Mouse (Mus musculus) left cerebral cortex, adult 6 months (tissue): ENCODE data around the gene Rbpj. TPM values are rescaled to one million over a fixed set of nuclear protein-coding genes. Genes with fewer than 3 reads are reported as not detected.

ENCODE experiments used
- long read RNA-seq, 2 experiments: library from polyadenylated mRNA; unstranded; transcript quantifications; one replicate each; pipeline ENCODE4 v2.0.0; 2019 to 2020
- polyA plus RNA-seq: library from polyadenylated mRNA; unstranded; fragments of <200 nt; fragmentation: Nextera tagmentation; gene quantifications from 2 replicates; pipeline ENCODE4 v1.2.3, GENCODE M21; 2021

Gene Rbpj
- polyA plus RNA-seq: 6.7 and 9.7 TPM in 2 replicates
- long read RNA-seq, experiment 1, full-length matches to known transcripts: 14 of 31 reads
- long read RNA-seq, experiment 1, partial matches to known transcripts: 17 of 31 reads
- long read RNA-seq, experiment 1, other reads (novel, unspliced or antisense): 0 of 31 reads
- long read RNA-seq, experiment 2, full-length matches to known transcripts: 4 of 13 reads
- long read RNA-seq, experiment 2, partial matches to known transcripts: 3 of 13 reads
- long read RNA-seq, experiment 2, other reads (novel, unspliced or antisense): 6 of 13 reads

GRCm38 (mm10) chr5:53465883-53466282 is at the start of gene Rbpj:
Rbpj (plus strand) TSS chr5:53466152.

Other genes with a start within 250 kb of the Rbpj start
- gene Smim20, start 199.1 kb upstream of the Rbpj start, polyA plus RNA-seq: 108 and 110 TPM in 2 replicates
- gene Cckar, start 241.6 kb downstream of the Rbpj start, polyA plus RNA-seq: 0.12 TPM in 1 of 2 replicates, not detected in the other